Mouse (Mus musculus) gastrocnemius, adult 8-10 months (tissue): ENCODE measurements around the gene Zbtb46. TPM values are rescaled to one million over a fixed set of nuclear protein-coding genes. Genes with fewer than 3 reads are reported as not detected.
A peak's percentile ranks its signal among the peaks of the same experiment; 100 is the strongest.
"Not testable (repeated sequence)": the region's sequence is repeated elsewhere in the genome, so short reads cannot be mapped to it uniquely, and the experiment has no call there.

Experiments used
- DNase-seq, 2 experiments: peaks; one replicate each; pipeline ENCODE4 v3.0.0; 2022; ENCODE audit warnings: low spot score in 2 of 2
- total RNA-seq, 4 experiments: library from RNA; stranded (reverse); gene quantifications; 2 replicates each; pipeline ENCODE4 v1.2.4; 2022

Zbtb46 gene
- 1 to 10 TPM; 3.3 to 5.3 (median 4.1) TPM for total RNA-seq

- DNase-seq = peak; percentile 80 to 84
These were observed at the start of gene Zbtb46 for GRCm38 (mm10) chr2:181459153-181459672. Zbtb46 (minus strand) TSS chr2:181459426.

- no peak for DNase-seq
These were observed 39.4 kb upstream of the Zbtb46 start for GRCm38 (mm10) chr2:181498644-181499043.

- peak; percentile 35 to 66 for DNase-seq
These were observed 38.3 kb upstream of the Zbtb46 start for GRCm38 (mm10) chr2:181497548-181497875.

GRCm38 (mm10) chr2:181496831-181497547 lies 37.8 kb upstream of the Zbtb46 start, which contains the start of gene Tpd52l2:
Tpd52l2 (plus strand) TSS chr2:181497142.
- peak; percentile 81 to 88 for DNase-seq

GRCm38 (mm10) chr2:181496281-181496680 lies 37.1 kb upstream of the Zbtb46 start:
- peak in 1 of 2 experiments; percentile 44 for DNase-seq

GRCm38 (mm10) chr2:181495845-181496244 lies 36.6 kb upstream of the Zbtb46 start:
- DNase-seq = not testable (repeated sequence)

- no peak for DNase-seq
These were observed 35.2 kb upstream of the Zbtb46 start for GRCm38 (mm10) chr2:181494266-181494945.

- DNase-seq = no peak
These were observed 34.1 kb upstream of the Zbtb46 start, which contains the start of gene Abhd16b for GRCm38 (mm10) chr2:181493156-181493927. Abhd16b (plus strand) TSS chr2:181493206.

GRCm38 (mm10) chr2:181492206-181492605 lies 33.0 kb upstream of the Zbtb46 start:
- no peak for DNase-seq

- DNase-seq = no peak
These were observed 32.4 kb upstream of the Zbtb46 start for GRCm38 (mm10) chr2:181491432-181492205.

GRCm38 (mm10) chr2:181487338-181488277 lies 28.4 kb upstream of the Zbtb46 start:
- DNase-seq = peak in 1 of 2 experiments; percentile 26

GRCm38 (mm10) chr2:181485741-181486140 lies 26.5 kb upstream of the Zbtb46 start:
- DNase-seq = no peak

GRCm38 (mm10) chr2:181484456-181485233 lies 25.4 kb upstream of the Zbtb46 start:
- DNase-seq = no peak

- DNase-seq = no peak
These were observed 24.5 kb upstream of the Zbtb46 start for GRCm38 (mm10) chr2:181483562-181484318.

- no peak for DNase-seq
These were observed 23.9 kb upstream of the Zbtb46 start for GRCm38 (mm10) chr2:181483120-181483519.

- no peak for DNase-seq
These were observed 13.1 kb upstream of the Zbtb46 start for GRCm38 (mm10) chr2:181472256-181472827.

- peak in 1 of 2 experiments; percentile 67 for DNase-seq
These were observed 12.0 kb upstream of the Zbtb46 start for GRCm38 (mm10) chr2:181471246-181471645.

- no peak for DNase-seq
These were observed 11.1 kb upstream of the Zbtb46 start for GRCm38 (mm10) chr2:181470285-181470684.
